Mouse (Mus musculus): Measurements from ENCODE around the gene Ramp1.

DNA sequence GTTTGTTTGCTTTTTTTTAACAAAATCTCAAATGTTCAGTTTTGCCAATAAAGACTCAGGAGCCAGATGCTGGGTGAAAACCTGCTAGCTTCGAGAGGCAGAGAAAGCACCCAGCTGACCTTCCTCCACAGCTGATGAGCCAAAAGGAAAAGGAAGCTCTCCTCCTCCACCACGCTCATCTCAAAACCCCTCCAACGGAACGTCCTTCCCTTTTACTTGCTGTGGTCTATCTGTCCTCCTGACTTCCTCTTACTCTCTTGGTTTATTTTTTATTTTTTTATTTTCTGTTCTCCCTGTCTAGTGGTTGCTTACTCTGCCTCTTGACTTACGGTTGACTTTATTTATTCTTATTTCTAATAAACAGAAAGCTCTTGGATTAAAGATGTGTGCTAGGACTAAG lies 55.8 kb downstream of the Ramp1 start:
- TF ChIP-seq CTCF (IDR thresholded peaks at IDR 0.05; ENCODE audit: borderline replicate concordance, control insufficient read depth, extremely low read depth, insufficient read depth, low read length, poor library complexity) (no peak), POLR2A (IDR thresholded peaks at IDR 0.05; ENCODE audit: control insufficient read depth, extremely low read depth, insufficient read depth, low read length, poor library complexity) (no peak)

All from thymus, adult 2 months (tissue).